Mouse (Mus musculus) CH12.LX (cell line): ENCODE results near the gene Rapgef2.

ENCODE experiments used
- CTCF ChIP-seq, 2 experiments: IDR thresholded peaks in 1 of 2; conservative IDR thresholded peaks in 1 of 2; 2 replicates each; pipeline ENCODE4 v1.5.1; 2011 to 2012; ENCODE audit warnings: low read depth in 2 of 2, low read length in 2 of 2, improper control_type of control experiment in 1 of 2, inconsistent platforms in 1 of 2, mild to moderate bottlenecking in 1 of 2, moderate library complexity in 1 of 2
- EP300 ChIP-seq: IDR thresholded peaks from 2 replicates; pipeline ENCODE4 v1.6.1; 2011; ENCODE audit warnings: low read length, improper control_type of control experiment
- ETS1 ChIP-seq: conservative IDR thresholded peaks from 2 replicates; pipeline ENCODE4 v1.6.1; 2012; ENCODE audit warnings: low read depth, mild to moderate bottlenecking, inconsistent platforms, low read length, improper control_type of control experiment, moderate library complexity
- HCFC1 ChIP-seq: IDR thresholded peaks from 2 replicates; pipeline ENCODE4 v1.6.1; 2012; ENCODE audit warnings: low read depth, mild to moderate bottlenecking, inconsistent platforms, low read length, improper control_type of control experiment
- KAT2A ChIP-seq: IDR thresholded peaks from 2 replicates; pipeline ENCODE4 v1.6.1; 2012; ENCODE audit warnings: low read length, improper control_type of control experiment, inconsistent platforms; ENCODE audit not compliant: insufficient replicate concordance
- MAX ChIP-seq: IDR thresholded peaks from 2 replicates; pipeline ENCODE4 v1.6.1; 2011; ENCODE audit warnings: low read length, improper control_type of control experiment
- MYC ChIP-seq: IDR thresholded peaks from 2 replicates; pipeline ENCODE4 v1.6.1; 2011; ENCODE audit warnings: low read depth, mild to moderate bottlenecking, improper control_type of control experiment, low read length
- POLR2A ChIP-seq: IDR thresholded peaks from 2 replicates; pipeline ENCODE4 v1.6.1; 2011; ENCODE audit warnings: low read depth, mild to moderate bottlenecking, improper control_type of control experiment, low read length
- ZC3H11A ChIP-seq: IDR thresholded peaks from 2 replicates; pipeline ENCODE4 v1.6.1; 2012; ENCODE audit warnings: low read depth, mild to moderate bottlenecking, inconsistent platforms, low read length, improper control_type of control experiment

DNA sequence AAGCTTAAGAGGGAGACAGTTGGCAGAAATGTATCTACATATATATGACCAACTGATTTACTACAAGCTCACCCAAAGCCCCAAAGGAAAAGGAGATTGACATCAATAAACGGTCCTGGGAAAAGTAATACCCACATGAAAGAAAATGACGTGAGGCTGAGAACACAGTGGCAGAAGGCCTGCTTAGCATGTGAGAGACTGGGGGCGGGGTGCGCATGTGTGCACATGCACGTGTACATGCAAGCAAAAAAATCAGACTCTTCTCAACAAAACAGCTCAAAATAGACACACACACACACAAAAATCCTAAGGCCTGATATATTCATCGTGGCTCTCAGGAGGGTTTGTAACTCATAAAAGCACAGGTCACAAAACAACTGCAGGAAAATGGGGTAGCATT lies 60.4 kb downstream of the Rapgef2 start:
- TF ChIP-seq ETS1 (no peak), CTCF (conservative IDR thresholded peaks at IDR 0.05 in 1 of 2, IDR thresholded peaks at IDR 0.05 in 1 of 2; ENCODE audit: low read depth in 2 of 2, low read length in 2 of 2) (no peak), MYC (no peak), MAX (no peak), KAT2A (no peak), POLR2A (no peak), EP300 (no peak), ZC3H11A (no peak), HCFC1 (no peak)
